Mouse (Mus musculus) intestine, embryonic 14.5 days (tissue): ENCODE measurements around the gene Actr6. TPM values are rescaled to one million over a fixed set of nuclear protein-coding genes. Genes with fewer than 3 reads are reported as not detected.

Source experiments
- ATAC-seq: fragments of 200-750 bp; cut with Nextera tagmentation; replicated peaks from 2 replicates; pipeline ENCODE4 v1.8.0; 2017; ENCODE audit warnings: low read depth, moderate number of reproducible peaks, moderate TSS enrichment, moderate library complexity; ENCODE audit not compliant: low FRiP score, low TSS enrichment
- DNase-seq: peaks from one replicate; pipeline ENCODE4 v3.0.0-alpha.2; 2018; ENCODE audit warnings: low spot score
- H3K27ac ChIP-seq: fragments of 300-500 bp; sonication (generic); 2 replicates; pipeline ENCODE4 v1.5.1; 2014; ENCODE audit warnings: low read depth, mild to moderate bottlenecking, control low read depth
- H3K27me3 ChIP-seq: fragments of 300-500 bp; sonication (generic); replicated peaks from 2 replicates; pipeline ENCODE4 v1.6.1; 2014; ENCODE audit warnings: low read length, control low read depth; ENCODE audit not compliant: control insufficient read depth, insufficient read depth
- H3K36me3 ChIP-seq: fragments of 300-500 bp; sonication (generic); 2 replicates; pipeline ENCODE4 v1.6.1; 2014; ENCODE audit warnings: low read length, control low read depth; ENCODE audit not compliant: control insufficient read depth, insufficient read depth
- H3K4me1 ChIP-seq: fragments of 300-500 bp; sonication (generic); replicated peaks from 2 replicates; pipeline ENCODE4 v1.6.1; 2014; ENCODE audit warnings: low read length, control low read depth, mixed read lengths; ENCODE audit not compliant: control insufficient read depth, insufficient read depth
- H3K4me2 ChIP-seq: fragments of 300-500 bp; sonication (generic); 2 replicates; pipeline ENCODE4 v1.6.1; 2014; ENCODE audit warnings: low read length
- H3K4me3 ChIP-seq: fragments of 300-500 bp; sonication (generic); 2 replicates; pipeline ENCODE4 v1.5.1; 2014; ENCODE audit warnings: low read depth, low read length, control low read depth, mixed read lengths
- H3K9ac ChIP-seq: fragments of 300-500 bp; sonication (generic); 2 replicates; pipeline ENCODE4 v1.6.1; 2014; ENCODE audit warnings: mild to moderate bottlenecking, low read length
- H3K9me3 ChIP-seq: fragments of 300-500 bp; sonication (generic); 2 replicates; pipeline ENCODE4 v1.6.1; 2016; ENCODE audit warnings: low read length, control low read depth; ENCODE audit not compliant: control insufficient read depth
- WGBS: fragments of 180-500 bp; shearing (Covaris S2); extraction: QIAGEN DNeasy Blood & Tissue Kit; methylation state at CpG from one replicate; pipeline ENCODE4 v1.1.7; 2014; 5-methylcytosine and 5-hydroxymethylcytosine counted together
- polyA plus RNA-seq: library from polyadenylated mRNA; unstranded; fragments of >200 nt; fragmentation: Nextera tagmentation; extraction: Ambion mirVana; gene quantifications from 2 replicates; pipeline ENCODE4 v1.2.1, GENCODE M21; 2014

Gene Actr6
- polyA plus RNA-seq = 26.0 and 30.9 TPM in 2 replicates

GRCm38 (mm10) chr10:89732001-89732794 is at the start of gene Actr6:
Gene Actr6 (minus strand): TSS chr10:89732295.
- Histone ChIP-seq H3K4me3 (peak within 1 kb of the TSS; percentile 87), H3K4me1 (peaks cover 4% of the 10 kb centered on the region; the same call in 1 of the 2 replicates), H3K36me3 (peaks cover 4% of the 10 kb centered on the region), H3K9ac (peak within 1 kb of the TSS; percentile 67), H3K9me3 (no peaks in the 10 kb centered on the region), H3K27me3 (no peaks in the 10 kb centered on the region), H3K27ac (peak within 1 kb of the TSS; percentile 43; the same call in 1 of the 2 replicates), H3K4me2 (peak within 1 kb of the TSS; percentile 79)
- peak; percentile 96 for DNase-seq
- WGBS = under 1% methylated on average over 49 of the region's 49 CpGs
- ATAC-seq = peak; percentile 98

DNA sequence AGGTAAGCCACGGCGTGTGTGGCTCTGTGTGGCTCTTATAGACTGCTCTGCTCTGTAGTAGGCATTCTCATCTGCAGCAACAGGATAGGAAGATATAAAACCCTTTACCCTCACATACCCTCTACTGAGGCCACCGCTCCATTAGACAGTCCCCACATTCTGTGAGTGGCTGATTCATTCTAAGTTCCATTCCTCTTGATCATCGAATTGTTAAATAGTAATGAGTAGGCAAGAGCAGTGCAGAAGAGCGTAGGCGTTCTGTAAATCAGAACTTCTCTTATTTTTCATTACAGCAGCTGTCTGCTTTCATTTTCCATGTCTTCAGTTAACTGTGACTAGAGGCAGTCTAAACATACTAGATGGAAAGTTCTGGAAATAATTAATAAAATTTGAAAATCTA is 43.9 kb upstream of the Actr6 start:
- H3K9me3 ChIP-seq = no peaks in the 10 kb centered on the region
- WGBS = 99% methylated on average over 6 of the region's 6 CpGs

DNA sequence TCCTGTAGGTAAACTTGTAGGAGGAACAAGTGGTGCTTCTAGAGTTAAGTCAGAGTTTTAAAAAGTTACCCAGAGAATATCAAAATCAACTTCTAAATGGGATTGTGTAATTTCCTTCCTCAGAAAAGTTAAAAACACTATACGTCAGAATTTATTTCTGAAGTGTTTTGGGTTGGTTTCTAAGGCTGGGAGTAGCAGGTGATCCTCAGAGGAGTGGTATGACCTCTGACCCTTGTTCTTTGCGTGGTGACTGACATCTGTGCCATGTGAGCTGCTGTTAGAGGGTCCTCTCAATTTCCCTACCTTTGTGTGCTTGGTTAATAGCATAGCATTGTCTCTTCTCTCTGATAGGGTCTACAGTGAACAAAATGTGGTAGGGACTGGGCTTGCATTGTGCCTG is 39.8 kb upstream of the Actr6 start:
- H3K27me3 ChIP-seq = no peaks in the 10 kb centered on the region
- no peak overlapping the region for H3K9ac ChIP-seq
- no peak overlapping the region for H3K4me2 ChIP-seq
- no peak overlapping the region for H3K27ac ChIP-seq
- H3K36me3 ChIP-seq = peaks cover 6% of the 10 kb centered on the region; the same call in 1 of the 2 replicates
- H3K4me3 ChIP-seq = no peak overlapping the region
- 0 out of 2 replicates have a peak, but pooled peaks cover 3% of the 10 kb centered on the region for H3K4me1 ChIP-seq
- ATAC-seq = no peak
- WGBS = 58% methylated on average over 2 of the region's 2 CpGs
- no peak for DNase-seq
- no peaks in the 10 kb centered on the region for H3K9me3 ChIP-seq

More for the DNA sequence above, 43.9 kb upstream of the Actr6 start:
- H3K27me3 ChIP-seq = no peaks in the 10 kb centered on the region
- DNase-seq (no peak), ATAC-seq (no peak)
- no peak overlapping the region for H3K9ac ChIP-seq
- no peaks in the 10 kb centered on the region for H3K4me1 ChIP-seq
- no peak overlapping the region for H3K4me3 ChIP-seq
- H3K36me3 ChIP-seq = peaks cover 15% of the 10 kb centered on the region
- no peak overlapping the region for H3K4me2 ChIP-seq
- no peak overlapping the region for H3K27ac ChIP-seq

- no peak for DNase-seq
- Histone ChIP-seq H3K9me3 (no peaks in the 10 kb centered on the region), H3K27me3 (no peaks in the 10 kb centered on the region), H3K4me1 (peaks cover 3% of the 10 kb centered on the region; the same call in 1 of the 2 replicates), H3K9ac (no peak overlapping the region), H3K4me2 (peak overlapping the region; percentile 20), H3K36me3 (no peaks in the 10 kb centered on the region), H3K4me3 (0 out of 2 replicates have a peak overlapping the region, but pooled peaks have one; percentile 2), H3K27ac (0 out of 2 replicates have a peak overlapping the region, but pooled peaks have one; percentile 43)
- ATAC-seq = peak; percentile 56; the same call in 1 of the 2 replicates
- 51% methylated on average over 4 of the region's 4 CpGs for WGBS
These were observed 37.0 kb upstream of the Actr6 start for GRCm38 (mm10) chr10:89769096-89769495.

DNA sequence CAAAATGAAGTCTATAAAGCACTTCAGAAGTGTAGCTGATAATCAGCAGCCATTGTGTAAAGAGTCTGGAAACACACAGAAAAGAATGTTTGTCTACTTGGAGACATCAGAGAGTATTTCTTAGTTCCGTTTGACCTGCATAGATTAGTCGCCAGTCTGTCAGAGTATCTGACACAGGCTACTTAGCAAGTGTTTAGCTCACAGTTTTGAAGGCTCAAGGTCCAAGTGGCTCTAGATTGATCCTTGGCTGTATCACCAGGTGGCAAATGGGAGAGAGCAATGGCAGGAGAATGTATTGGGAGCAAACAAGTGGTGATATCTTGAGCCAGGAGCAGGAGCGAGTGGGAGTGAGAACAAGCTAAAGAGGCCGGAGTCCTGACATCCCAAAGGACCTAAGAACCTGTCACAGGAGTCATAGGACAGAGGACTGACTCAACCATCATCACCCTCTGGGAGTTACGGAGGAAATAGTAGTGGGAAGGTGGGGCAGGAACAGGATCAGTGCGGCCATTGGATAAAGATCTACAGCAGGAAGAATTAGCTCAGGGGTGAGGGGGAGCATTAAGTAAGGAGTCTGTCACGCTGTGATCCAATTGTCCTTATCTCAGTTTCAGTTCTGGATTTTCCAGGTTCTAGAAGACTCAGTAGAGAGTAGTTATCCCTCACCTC is 36.4 kb upstream of the Actr6 start:
- Histone ChIP-seq H3K36me3 (no peaks in the 10 kb centered on the region), H3K9ac (no peak overlapping the region), H3K27me3 (no peaks in the 10 kb centered on the region), H3K4me2 (peak overlapping the region; percentile 20; the same call in 1 of the 2 replicates), H3K9me3 (no peaks in the 10 kb centered on the region), H3K27ac (0 out of 2 replicates have a peak overlapping the region, but pooled peaks have one; percentile 43), H3K4me1 (peaks cover 3% of the 10 kb centered on the region; the same call in 1 of the 2 replicates), H3K4me3 (0 out of 2 replicates have a peak overlapping the region, but pooled peaks have one; percentile 2)
- peak; percentile 42; the same call in 1 of the 2 replicates for ATAC-seq
- DNase-seq = no peak
- 71% methylated on average over 7 of the region's 7 CpGs for WGBS

GRCm38 (mm10) chr10:89765790-89766714 is 34.0 kb upstream of the Actr6 start:
- Histone ChIP-seq H3K27ac (no peak overlapping the region), H3K4me2 (no peak overlapping the region), H3K9ac (no peak overlapping the region), H3K4me3 (no peak overlapping the region), H3K4me1 (peaks cover 3% of the 10 kb centered on the region; the same call in 1 of the 2 replicates), H3K27me3 (no peaks in the 10 kb centered on the region), H3K9me3 (no peaks in the 10 kb centered on the region), H3K36me3 (no peaks in the 10 kb centered on the region)
- ATAC-seq (no peak), DNase-seq (no peak)
- 77% methylated on average over 11 of the region's 11 CpGs for WGBS

GRCm38 (mm10) chr10:89764457-89765121 is 32.5 kb upstream of the Actr6 start:
- ATAC-seq (no peak), DNase-seq (no peak)
- H3K27ac ChIP-seq = no peak overlapping the region

More at GRCm38 (mm10) chr10:89764457-89765121, 32.5 kb upstream of the Actr6 start:
- Histone ChIP-seq H3K9ac (no peak overlapping the region), H3K4me3 (no peak overlapping the region), H3K9me3 (no peaks in the 10 kb centered on the region), H3K4me1 (no peaks in the 10 kb centered on the region; the same call in 1 of the 2 replicates), H3K4me2 (no peak overlapping the region), H3K36me3 (no peaks in the 10 kb centered on the region), H3K27me3 (no peaks in the 10 kb centered on the region)
- 69% methylated on average over 9 of the region's 9 CpGs for WGBS
